Mouse (Mus musculus): ENCODE data around the gene Stoml1.

- TF ChIP-seq POLR2A (IDR thresholded peaks at IDR 0.05; ENCODE audit: insufficient read depth, low read depth, low read length) (no peak), CTCF (IDR thresholded peaks at IDR 0.05) (peak; percentile 60), EP300 (IDR thresholded peaks at IDR 0.05; ENCODE audit: insufficient read depth, low read depth, low read length) (no peak)
Measured at GRCm38 (mm10) chr9:58203516-58204447, 49.2 kb upstream of the Stoml1 start, which contains the start of the genes Islr and Islr2.

Data from heart, adult 2 months (tissue).